Mouse (Mus musculus): ENCODE measurements at regions not wholly inside any gene's neighbourhood (a gene's known extent, or its start where the extent isn't known, plus 50 kb on each side); places are given as distances from the start of the nearest gene placed in this dataset.
A peak's percentile ranks its signal among the peaks of the same experiment; 100 is the strongest.

GRCm38 (mm10) chr13:83997599-83998369 is 224.3 kb upstream of the Tmem161b start:
- H3K9me3 ChIP-seq: no peaks in the 10 kb centered on the region
- no peaks in the 10 kb centered on the region for H3K27me3 ChIP-seq
- no peak overlapping the region for H3K9ac ChIP-seq
- H3K4me3 ChIP-seq: no peak overlapping the region
- peak overlapping the region; percentile 64 for H3K27ac ChIP-seq
- WGBS: 45% methylated on average over 12 of the region's 12 CpGs
- H3K4me2 ChIP-seq: 0 out of 2 replicates have a peak overlapping the region, but pooled peaks have one; percentile 8
- no peaks in the 10 kb centered on the region for H3K36me3 ChIP-seq
- ATAC-seq (ENCODE audit: low FRiP score): peak; percentile 75; the same call in 1 of the 2 replicates
- peaks cover 8% of the 10 kb centered on the region; the same call in 1 of the 2 replicates for H3K4me1 ChIP-seq (replicated peaks)

GRCm38 (mm10) chr13:84021771-84022170 is 200.3 kb upstream of the Tmem161b start:
- H3K9me3 ChIP-seq: no peaks in the 10 kb centered on the region
- no peak overlapping the region for H3K27ac ChIP-seq
- H3K9ac ChIP-seq: no peak overlapping the region
- H3K27me3 ChIP-seq: no peaks in the 10 kb centered on the region
- H3K36me3 ChIP-seq: no peaks in the 10 kb centered on the region
- no peak overlapping the region for H3K4me2 ChIP-seq
- H3K4me3 ChIP-seq: no peak overlapping the region
- ATAC-seq (ENCODE audit: low FRiP score): no peak
- WGBS: 49% methylated on average over 7 of the region's 7 CpGs
- 0 out of 2 replicates have a peak, but pooled peaks cover 3% of the 10 kb centered on the region for H3K4me1 ChIP-seq (replicated peaks)

GRCm38 (mm10) chr13:84023021-84023420 is 199.1 kb upstream of the Tmem161b start:
- Histone ChIP-seq H3K4me2 (no peak overlapping the region), H3K4me1 (replicated peaks) (0 out of 2 replicates have a peak, but pooled peaks cover 3% of the 10 kb centered on the region), H3K9ac (no peak overlapping the region), H3K36me3 (no peaks in the 10 kb centered on the region), H3K27ac (no peak overlapping the region), H3K4me3 (no peak overlapping the region), H3K9me3 (no peaks in the 10 kb centered on the region), H3K27me3 (no peaks in the 10 kb centered on the region)
- ATAC-seq (ENCODE audit: low FRiP score): no peak
- 98% methylated on average over 1 of the region's 1 CpGs for WGBS

- no peaks in the 10 kb centered on the region for H3K36me3 ChIP-seq
- no peak overlapping the region for H3K4me2 ChIP-seq
- 55% methylated on average over 5 of the region's 5 CpGs for WGBS
- H3K4me1 ChIP-seq (replicated peaks): 0 out of 2 replicates have a peak, but pooled peaks cover 3% of the 10 kb centered on the region
- no peak overlapping the region for H3K9ac ChIP-seq
- H3K27me3 ChIP-seq: no peaks in the 10 kb centered on the region
- H3K4me3 ChIP-seq: no peak overlapping the region
- no peaks in the 10 kb centered on the region for H3K9me3 ChIP-seq
- no peak for ATAC-seq (ENCODE audit: low FRiP score)
- H3K27ac ChIP-seq: no peak overlapping the region
Measured at GRCm38 (mm10) chr13:84023637-84024036, 198.5 kb upstream of the Tmem161b start.

- 91% methylated on average over 2 of the region's 2 CpGs for WGBS
- Histone ChIP-seq H3K9ac (no peak overlapping the region), H3K4me3 (no peak overlapping the region), H3K36me3 (no peaks in the 10 kb centered on the region), H3K9me3 (no peaks in the 10 kb centered on the region), H3K4me2 (no peak overlapping the region), H3K27ac (no peak overlapping the region), H3K27me3 (no peaks in the 10 kb centered on the region), H3K4me1 (replicated peaks) (0 out of 2 replicates have a peak, but pooled peaks cover 3% of the 10 kb centered on the region)
- no peak for ATAC-seq (ENCODE audit: low FRiP score)
Measured at GRCm38 (mm10) chr13:84025348-84025747, 196.7 kb upstream of the Tmem161b start.

- H3K4me2 ChIP-seq: no peak overlapping the region
- WGBS: 87% methylated on average over 6 of the region's 6 CpGs
- no peak for ATAC-seq (ENCODE audit: low FRiP score)
Measured at GRCm38 (mm10) chr13:84047736-84048135, 174.4 kb upstream of the Tmem161b start.

GRCm38 (mm10) chr13:84052221-84052620 is 169.9 kb upstream of the Tmem161b start:
- Histone ChIP-seq H3K27me3 (no peaks in the 10 kb centered on the region), H3K4me2 (no peak overlapping the region), H3K4me1 (replicated peaks) (peaks cover 10% of the 10 kb centered on the region), H3K9ac (no peak overlapping the region), H3K4me3 (no peak overlapping the region), H3K27ac (no peak overlapping the region), H3K9me3 (no peaks in the 10 kb centered on the region), H3K36me3 (no peaks in the 10 kb centered on the region)
- WGBS: 47% methylated on average over 1 of the region's 1 CpGs
- ATAC-seq (ENCODE audit: low FRiP score): no peak

More at GRCm38 (mm10) chr13:84047736-84048135, 174.4 kb upstream of the Tmem161b start:
- no peaks in the 10 kb centered on the region for H3K27me3 ChIP-seq
- H3K36me3 ChIP-seq: no peaks in the 10 kb centered on the region
- no peak overlapping the region for H3K4me3 ChIP-seq
- no peak overlapping the region for H3K9ac ChIP-seq
- H3K4me1 ChIP-seq (replicated peaks): no peaks in the 10 kb centered on the region
- H3K27ac ChIP-seq: no peak overlapping the region
- no peaks in the 10 kb centered on the region for H3K9me3 ChIP-seq

- peak overlapping the region; percentile 75 for H3K27ac ChIP-seq
- H3K27me3 ChIP-seq: no peaks in the 10 kb centered on the region
- H3K36me3 ChIP-seq: no peaks in the 10 kb centered on the region
- WGBS: 46% methylated on average over 7 of the region's 7 CpGs
- peaks cover 27% of the 10 kb centered on the region for H3K4me1 ChIP-seq (replicated peaks)
- H3K9me3 ChIP-seq: no peaks in the 10 kb centered on the region
- peak overlapping the region; percentile 26 for H3K4me2 ChIP-seq
- ATAC-seq (ENCODE audit: low FRiP score): no peak
- 0 out of 2 replicates have a peak overlapping the region, but pooled peaks have one; percentile 1 for H3K4me3 ChIP-seq
- H3K9ac ChIP-seq: no peak overlapping the region
Measured at GRCm38 (mm10) chr13:84054956-84055355, 167.1 kb upstream of the Tmem161b start.

GRCm38 (mm10) chr13:84055576-84055975 is 166.5 kb upstream of the Tmem161b start:
- peak overlapping the region; percentile 26 for H3K4me2 ChIP-seq
- no peaks in the 10 kb centered on the region for H3K36me3 ChIP-seq
- peak overlapping the region; percentile 75 for H3K27ac ChIP-seq
- no peak for ATAC-seq (ENCODE audit: low FRiP score)
- no peaks in the 10 kb centered on the region for H3K27me3 ChIP-seq
- peaks cover 34% of the 10 kb centered on the region for H3K4me1 ChIP-seq (replicated peaks)
- no peaks in the 10 kb centered on the region for H3K9me3 ChIP-seq
- no peak overlapping the region for H3K4me3 ChIP-seq
- no peak overlapping the region for H3K9ac ChIP-seq

GRCm38 (mm10) chr13:84056451-84056850 is 165.6 kb upstream of the Tmem161b start:
- Histone ChIP-seq H3K9me3 (no peaks in the 10 kb centered on the region), H3K4me3 (no peak overlapping the region), H3K4me2 (peak overlapping the region; percentile 35), H3K27me3 (no peaks in the 10 kb centered on the region), H3K27ac (peak overlapping the region; percentile 91), H3K9ac (no peak overlapping the region), H3K4me1 (replicated peaks) (peaks cover 37% of the 10 kb centered on the region), H3K36me3 (no peaks in the 10 kb centered on the region)
- no peak for ATAC-seq (ENCODE audit: low FRiP score)
- WGBS: 6% methylated on average over 3 of the region's 3 CpGs

GRCm38 (mm10) chr13:84056998-84057397 is 165.1 kb upstream of the Tmem161b start:
- Histone ChIP-seq H3K27me3 (no peaks in the 10 kb centered on the region), H3K4me3 (0 out of 2 replicates have a peak overlapping the region, but pooled peaks have one; percentile 4), H3K27ac (peak overlapping the region; percentile 91), H3K9ac (peak overlapping the region; percentile 63; the same call in 1 of the 2 replicates), H3K36me3 (no peaks in the 10 kb centered on the region), H3K4me2 (peak overlapping the region; percentile 35), H3K4me1 (replicated peaks) (peaks cover 42% of the 10 kb centered on the region), H3K9me3 (no peaks in the 10 kb centered on the region)
- peak; percentile 79 for ATAC-seq (ENCODE audit: low FRiP score)
- WGBS: 12% methylated on average over 5 of the region's 5 CpGs

- peak overlapping the region; percentile 35 for H3K4me2 ChIP-seq
- H3K9ac ChIP-seq: 0 out of 2 replicates have a peak overlapping the region, but pooled peaks have one; percentile 63
- peaks cover 44% of the 10 kb centered on the region for H3K4me1 ChIP-seq (replicated peaks)
- no peak overlapping the region for H3K4me3 ChIP-seq
- no peaks in the 10 kb centered on the region for H3K27me3 ChIP-seq
- no peak for ATAC-seq (ENCODE audit: low FRiP score)
- peak overlapping the region; percentile 91 for H3K27ac ChIP-seq
- no peaks in the 10 kb centered on the region for H3K9me3 ChIP-seq
- H3K36me3 ChIP-seq: no peaks in the 10 kb centered on the region
Measured at GRCm38 (mm10) chr13:84057456-84057855, 164.6 kb upstream of the Tmem161b start.

- H3K27me3 ChIP-seq: no peaks in the 10 kb centered on the region
- H3K4me2 ChIP-seq: peak overlapping the region; percentile 57
- peak overlapping the region; percentile 9; the same call in 1 of the 2 replicates for H3K4me3 ChIP-seq
- H3K36me3 ChIP-seq: no peaks in the 10 kb centered on the region
- peak overlapping the region; percentile 96 for H3K27ac ChIP-seq
- peak overlapping the region; percentile 67 for H3K9ac ChIP-seq
- no peaks in the 10 kb centered on the region for H3K9me3 ChIP-seq
- H3K4me1 ChIP-seq (replicated peaks): peaks cover 46% of the 10 kb centered on the region
- WGBS: 32% methylated on average over 3 of the region's 3 CpGs
- no peak for ATAC-seq (ENCODE audit: low FRiP score)
Measured at GRCm38 (mm10) chr13:84058251-84058650, 163.8 kb upstream of the Tmem161b start.

All from hindbrain, embryonic 13.5 days (tissue).